Mouse (Mus musculus) forebrain, embryonic 15.5 days (tissue): ENCODE data around the gene Nr4a1. TPM values are rescaled to one million over a fixed set of nuclear protein-coding genes. Genes with fewer than 3 reads are reported as not detected.

ENCODE experiments used
- ATAC-seq: fragments of 200-750 bp; cut with Nextera tagmentation; replicated peaks from 2 replicates; pipeline ENCODE4 v1.8.0; 2017; ENCODE audit warnings: mild to moderate bottlenecking, moderate TSS enrichment, moderate library complexity
- H3K27ac ChIP-seq: fragments of 300-500 bp; sonication (generic); replicated peaks from 2 replicates; pipeline ENCODE4 v1.5.1; 2015; ENCODE audit warnings: mild to moderate bottlenecking, inconsistent platforms
- H3K27me3 ChIP-seq: fragments of 300-500 bp; sonication (generic); 2 replicates; pipeline ENCODE4 v1.6.1; 2015; ENCODE audit warnings: inconsistent platforms
- H3K36me3 ChIP-seq: fragments of 300-500 bp; sonication (generic); 2 replicates; pipeline ENCODE4 v1.6.1; 2015; ENCODE audit warnings: mild to moderate bottlenecking, inconsistent platforms
- H3K4me1 ChIP-seq: fragments of 300-500 bp; sonication (generic); 2 replicates; pipeline ENCODE4 v1.6.1; 2015; ENCODE audit warnings: inconsistent platforms
- H3K4me2 ChIP-seq: fragments of 300-500 bp; sonication (generic); replicated peaks from 2 replicates; pipeline ENCODE4 v1.6.1; 2015; ENCODE audit warnings: mild to moderate bottlenecking, inconsistent platforms
- H3K4me3 ChIP-seq: fragments of 300-500 bp; sonication (generic); 2 replicates; pipeline ENCODE4 v1.5.1; 2015; ENCODE audit warnings: mild to moderate bottlenecking, inconsistent platforms
- H3K9ac ChIP-seq: fragments of 300-500 bp; sonication (generic); replicated peaks from 2 replicates; pipeline ENCODE4 v1.6.1; 2015; ENCODE audit warnings: mild to moderate bottlenecking, inconsistent platforms
- H3K9me3 ChIP-seq: fragments of 300-500 bp; sonication (generic); 2 replicates; pipeline ENCODE4 v1.6.1; 2016; ENCODE audit warnings: inconsistent platforms
- WGBS: fragments of 180-500 bp; shearing (Covaris S2); methylation state at CpG from one replicate; pipeline ENCODE4 v1.1.7; 2015; ENCODE audit warnings: mixed read lengths; 5-methylcytosine and 5-hydroxymethylcytosine counted together
- polyA plus RNA-seq: library from polyadenylated mRNA; unstranded; fragments of >200 nt; fragmentation: Nextera tagmentation; extraction: Ambion mirVana; gene quantifications from 2 replicates; pipeline ENCODE4 v1.2.1, GENCODE M21; 2015

Gene Nr4a1
- polyA plus RNA-seq, 1 experiment from 2014 or later: 3.7 TPM

DNA sequence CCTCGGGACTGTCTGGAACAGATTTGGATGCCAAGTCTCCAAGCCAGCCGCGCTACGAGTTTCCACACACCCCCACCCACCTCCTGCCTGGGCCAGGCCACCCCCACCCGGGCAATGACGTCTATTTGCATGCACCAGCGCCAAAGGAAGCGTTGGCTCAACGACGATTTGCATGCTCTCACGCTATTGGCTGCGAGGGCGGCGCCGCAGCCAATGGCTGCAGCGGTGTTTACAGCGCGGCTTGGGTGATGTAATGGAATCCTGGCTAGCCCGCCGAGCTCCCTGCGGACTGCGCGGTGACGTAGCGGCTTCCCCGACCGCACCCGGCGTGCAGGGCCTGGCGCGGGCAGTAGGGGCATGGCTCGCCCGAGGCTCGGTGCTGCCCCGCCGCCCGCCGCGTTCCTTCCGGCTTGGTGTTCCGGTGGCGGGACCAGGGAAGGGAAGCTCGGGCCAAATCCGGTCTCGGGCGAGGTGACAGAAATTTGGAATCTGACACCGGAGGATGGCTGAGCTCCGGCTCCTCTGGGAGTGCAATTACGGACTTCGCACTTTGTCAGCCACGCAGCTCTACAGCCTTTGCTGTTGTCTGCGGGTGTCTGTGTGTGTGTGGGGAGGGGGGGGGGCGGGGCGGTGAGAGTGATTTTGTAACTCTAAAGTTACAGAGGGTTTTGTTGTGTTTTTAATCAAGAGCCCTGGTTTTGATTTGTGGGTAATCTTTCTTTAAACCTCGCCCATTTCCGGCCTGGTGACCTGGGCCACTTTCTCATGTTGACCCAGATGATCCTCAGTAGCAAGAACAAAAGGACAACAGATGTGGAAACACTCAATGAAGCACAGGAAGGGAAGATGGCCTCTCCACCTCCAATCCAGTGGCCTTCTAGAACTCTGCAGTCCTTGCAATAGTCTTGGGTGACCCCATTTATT lies 7.6 kb upstream of the Nr4a1 start:
- H3K4me3 ChIP-seq: peak overlapping the region; percentile 52
- H3K36me3 ChIP-seq: no peaks in the 10 kb centered on the region
- no peaks in the 10 kb centered on the region for H3K27me3 ChIP-seq
- peak overlapping the region; percentile 59 for H3K9ac ChIP-seq
- peaks cover 10% of the 10 kb centered on the region for H3K4me1 ChIP-seq
- peak overlapping the region; percentile 66 for H3K4me2 ChIP-seq
- WGBS: 3% methylated on average over 55 of the region's 56 CpGs
- peak; percentile 99 for ATAC-seq
- peak overlapping the region; percentile 83 for H3K27ac ChIP-seq
- H3K9me3 ChIP-seq: no peaks in the 10 kb centered on the region

DNA sequence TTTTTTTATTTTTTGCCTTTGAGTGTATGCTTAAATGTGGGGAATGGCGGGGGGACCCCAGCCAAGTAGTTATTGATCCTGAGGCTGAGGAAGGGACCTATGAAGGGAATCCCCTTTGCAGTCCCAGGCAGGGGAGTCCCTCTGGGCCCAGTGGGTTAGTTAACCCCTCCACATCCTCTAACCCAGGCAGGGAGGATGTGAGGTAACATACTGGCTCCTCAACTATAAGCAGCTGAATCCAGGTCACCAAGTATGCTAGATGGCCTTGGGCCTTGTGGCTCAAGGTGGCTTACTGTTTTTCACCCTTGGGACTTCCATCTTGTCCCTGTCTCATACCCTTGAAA lies 6.9 kb upstream of the Nr4a1 start:
- 88% methylated on average over 1 of the region's 1 CpGs for WGBS
- no peak for ATAC-seq
- Histone ChIP-seq H3K27me3 (no peaks in the 10 kb centered on the region), H3K4me3 (peak overlapping the region; percentile 52; the same call in 1 of the 2 replicates), H3K9me3 (no peaks in the 10 kb centered on the region), H3K4me2 (peak overlapping the region; percentile 66), H3K27ac (0 out of 2 replicates have a peak overlapping the region, but pooled peaks have one; percentile 83), H3K4me1 (peaks cover 10% of the 10 kb centered on the region), H3K9ac (no peak overlapping the region), H3K36me3 (no peaks in the 10 kb centered on the region)

DNA sequence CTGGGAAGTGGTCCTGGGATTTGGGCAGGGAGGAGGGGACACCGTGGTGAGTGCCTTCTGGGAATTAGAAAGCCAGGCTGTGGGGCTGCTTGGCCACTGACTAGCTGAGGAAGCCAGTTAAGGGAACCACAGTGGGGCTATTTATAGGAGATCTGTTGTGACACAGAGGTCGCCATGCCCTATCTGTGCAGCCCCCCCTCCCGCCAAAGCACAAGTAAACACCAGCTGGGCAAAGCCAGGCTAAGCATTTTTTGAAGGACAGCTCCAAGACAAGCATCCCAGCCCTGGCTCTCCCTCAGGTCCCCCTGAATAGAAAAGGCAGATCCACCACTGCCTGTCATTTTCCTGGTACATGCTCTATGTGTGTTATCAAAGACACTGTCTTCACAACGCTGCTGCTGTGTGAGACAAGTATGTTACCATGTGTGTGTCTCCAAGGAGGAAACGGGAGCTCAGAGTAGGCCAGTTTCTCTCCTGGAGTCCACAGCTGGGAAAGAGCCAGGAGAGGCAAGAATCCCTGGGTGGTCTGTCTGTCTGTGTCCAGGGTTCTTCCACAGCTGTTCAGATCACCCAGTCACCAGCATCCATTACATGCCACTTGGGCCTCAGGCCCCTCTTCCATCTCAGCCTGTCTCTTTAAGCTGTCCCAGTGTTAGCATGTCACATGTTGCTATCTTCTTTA lies 5.9 kb upstream of the Nr4a1 start:
- H3K27me3 ChIP-seq: no peaks in the 10 kb centered on the region
- H3K4me1 ChIP-seq: peaks cover 10% of the 10 kb centered on the region
- 71% methylated on average over 5 of the region's 5 CpGs for WGBS
- no peaks in the 10 kb centered on the region for H3K9me3 ChIP-seq
- no peak overlapping the region for H3K4me3 ChIP-seq
- ATAC-seq: no peak
- H3K36me3 ChIP-seq: no peaks in the 10 kb centered on the region
- H3K9ac ChIP-seq: no peak overlapping the region
- no peak overlapping the region for H3K27ac ChIP-seq
- no peak overlapping the region for H3K4me2 ChIP-seq

DNA sequence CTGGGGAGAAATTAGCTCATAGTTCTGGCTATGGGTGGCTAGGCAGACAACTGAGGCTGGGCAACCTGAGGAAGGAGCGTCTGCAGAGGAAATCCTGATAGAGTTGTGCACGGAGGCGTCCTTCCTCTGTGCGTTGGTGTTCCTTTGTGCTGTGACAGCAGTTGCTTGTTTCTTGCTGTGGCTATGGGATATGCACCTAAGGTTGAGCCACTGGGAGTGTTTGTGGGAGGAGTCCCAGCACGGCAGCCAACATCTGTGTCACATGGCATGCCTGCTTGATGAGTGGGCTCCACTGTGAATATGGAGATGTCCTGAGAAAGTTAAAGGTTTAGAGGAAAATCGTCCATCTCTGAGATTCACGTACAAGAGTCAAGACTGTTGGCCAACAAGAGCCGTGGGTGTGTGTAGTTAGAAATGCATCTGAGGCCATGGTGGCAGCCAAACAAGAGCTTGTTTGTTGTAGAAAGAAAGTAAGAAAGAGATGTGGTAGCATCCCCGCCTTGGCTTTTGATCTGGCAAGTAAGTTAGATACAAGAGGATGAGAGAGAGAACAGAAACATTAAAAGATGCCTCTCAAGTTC lies 3.8 kb upstream of the Nr4a1 start:
- no peaks in the 10 kb centered on the region for H3K36me3 ChIP-seq
- no peaks in the 10 kb centered on the region for H3K9me3 ChIP-seq
- 89% methylated on average over 9 of the region's 9 CpGs for WGBS
- H3K4me2 ChIP-seq: no peak overlapping the region
- no peak overlapping the region for H3K9ac ChIP-seq
- no peak for ATAC-seq
- no peak overlapping the region for H3K4me3 ChIP-seq
- H3K4me1 ChIP-seq: peaks cover 21% of the 10 kb centered on the region
- no peaks in the 10 kb centered on the region for H3K27me3 ChIP-seq
- no peak overlapping the region for H3K27ac ChIP-seq

DNA sequence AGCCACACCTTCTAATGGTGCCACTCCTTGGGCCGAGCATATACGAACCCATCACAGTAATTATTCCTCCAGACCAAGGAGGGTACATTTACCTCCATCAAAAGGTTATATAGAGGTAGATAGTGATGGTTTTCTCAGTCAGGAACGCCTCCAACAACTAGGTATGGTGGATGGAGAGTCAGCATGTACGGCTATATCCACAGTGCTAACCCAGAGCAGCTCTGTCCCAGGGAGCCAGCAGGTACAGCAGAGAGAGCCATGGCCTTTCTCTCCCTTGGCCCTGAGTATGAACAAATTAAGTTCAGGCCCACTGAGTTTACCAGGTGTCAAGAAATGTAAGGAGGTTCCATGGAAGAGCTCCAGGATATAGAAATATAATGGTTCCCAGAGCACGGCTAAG lies 2.1 kb upstream of the Nr4a1 start:
- H3K4me3 ChIP-seq: no peak overlapping the region
- H3K4me2 ChIP-seq: no peak overlapping the region
- peaks cover 16% of the 10 kb centered on the region for H3K4me1 ChIP-seq
- WGBS: 91% methylated on average over 5 of the region's 5 CpGs
- H3K9me3 ChIP-seq: no peaks in the 10 kb centered on the region
- ATAC-seq: no peak
- H3K36me3 ChIP-seq: no peaks in the 10 kb centered on the region
- no peak overlapping the region for H3K9ac ChIP-seq
- no peaks in the 10 kb centered on the region for H3K27me3 ChIP-seq
- H3K27ac ChIP-seq: no peak overlapping the region

DNA sequence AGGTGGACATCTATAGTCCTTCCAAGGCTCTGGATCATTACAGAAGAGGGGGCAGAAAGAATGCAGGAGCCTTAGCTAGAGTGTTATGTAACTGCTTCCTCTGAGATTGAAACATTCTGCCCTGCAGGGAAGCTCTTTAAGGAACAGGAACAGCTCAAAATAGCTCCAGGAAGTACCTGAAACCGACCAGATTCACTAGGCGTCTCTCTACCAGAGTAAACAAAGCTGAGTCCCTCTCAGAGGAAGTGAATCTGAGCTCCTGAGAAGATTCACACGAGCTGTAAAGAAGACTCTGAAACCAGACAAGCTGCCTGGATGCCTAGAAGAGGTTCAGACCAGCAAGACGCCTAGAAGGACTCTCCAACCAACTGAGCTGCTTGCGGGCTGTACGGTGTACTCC lies 1.5 kb upstream of the Nr4a1 start:
- ATAC-seq: no peak
- Histone ChIP-seq H3K4me1 (peaks cover 12% of the 10 kb centered on the region), H3K36me3 (no peaks in the 10 kb centered on the region), H3K4me3 (no peak overlapping the region), H3K9ac (no peak overlapping the region), H3K4me2 (no peak overlapping the region), H3K27me3 (no peaks in the 10 kb centered on the region), H3K9me3 (no peaks in the 10 kb centered on the region), H3K27ac (no peak overlapping the region)
- WGBS: 91% methylated on average over 6 of the region's 6 CpGs

DNA sequence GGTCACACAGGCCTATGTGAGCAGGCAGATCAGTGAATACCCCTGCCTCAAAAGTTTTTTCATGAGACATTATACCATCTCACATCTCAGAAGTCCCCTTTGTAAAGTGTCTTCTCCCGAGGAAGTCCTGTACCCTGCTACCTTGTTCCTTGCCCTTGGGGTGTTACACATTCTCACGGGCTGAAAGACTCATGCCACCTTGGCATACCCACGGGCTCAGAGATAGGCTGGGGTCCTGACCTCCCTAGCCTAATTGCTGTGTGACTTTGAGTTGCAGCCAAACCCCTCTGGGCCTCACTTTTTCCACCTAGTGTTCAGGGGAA lies 545 bp upstream of the Nr4a1 start:
- ATAC-seq: peak; percentile 6; the same call in 1 of the 2 replicates
- Histone ChIP-seq H3K4me3 (peak overlapping the region; percentile 74), H3K9ac (peak overlapping the region; percentile 85; the same call in 1 of the 2 replicates), H3K4me1 (peaks cover 12% of the 10 kb centered on the region), H3K4me2 (peak overlapping the region; percentile 97), H3K36me3 (no peaks in the 10 kb centered on the region), H3K27ac (no peak overlapping the region), H3K27me3 (no peaks in the 10 kb centered on the region), H3K9me3 (no peaks in the 10 kb centered on the region)
- WGBS: 27% methylated on average over 3 of the region's 3 CpGs

DNA sequence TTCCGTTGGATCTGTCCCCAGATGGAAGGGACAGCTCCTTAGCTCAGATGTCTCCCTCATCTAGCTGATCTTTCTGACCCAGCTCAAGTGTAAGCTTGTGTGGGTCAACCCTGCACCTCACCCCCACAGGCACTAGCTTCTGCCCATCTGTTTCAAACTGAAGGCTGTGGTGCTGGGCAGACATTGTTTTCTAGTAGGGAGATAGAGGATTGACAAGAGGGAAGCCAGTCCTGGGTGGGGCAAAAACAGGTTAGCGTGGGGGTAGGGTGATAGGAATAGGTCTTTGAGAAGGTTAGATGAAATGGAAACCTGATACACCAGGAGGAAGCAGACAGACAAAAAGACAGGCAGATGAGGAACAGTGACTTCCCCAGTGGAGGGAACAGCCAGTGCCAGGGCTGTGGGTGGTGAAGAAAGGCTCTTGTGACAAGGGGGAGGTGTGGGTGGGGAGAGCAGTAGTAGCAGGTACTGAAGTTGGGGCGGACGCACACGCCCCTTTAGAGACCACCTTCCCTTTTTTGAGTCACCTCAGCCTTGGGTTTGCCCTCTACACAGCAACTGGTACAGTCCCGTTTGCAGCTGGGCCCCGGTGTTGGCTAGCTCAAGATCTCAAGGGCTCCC lies 1.9 kb downstream of the Nr4a1 start:
- no peaks in the 10 kb centered on the region for H3K27me3 ChIP-seq
- WGBS: 89% methylated on average over 7 of the region's 7 CpGs
- no peaks in the 10 kb centered on the region for H3K9me3 ChIP-seq
- no peak overlapping the region for H3K4me2 ChIP-seq
- H3K36me3 ChIP-seq: no peaks in the 10 kb centered on the region
- no peak overlapping the region for H3K27ac ChIP-seq
- H3K9ac ChIP-seq: no peak overlapping the region
- no peak for ATAC-seq
- H3K4me1 ChIP-seq: peaks cover 12% of the 10 kb centered on the region
- H3K4me3 ChIP-seq: no peak overlapping the region

DNA sequence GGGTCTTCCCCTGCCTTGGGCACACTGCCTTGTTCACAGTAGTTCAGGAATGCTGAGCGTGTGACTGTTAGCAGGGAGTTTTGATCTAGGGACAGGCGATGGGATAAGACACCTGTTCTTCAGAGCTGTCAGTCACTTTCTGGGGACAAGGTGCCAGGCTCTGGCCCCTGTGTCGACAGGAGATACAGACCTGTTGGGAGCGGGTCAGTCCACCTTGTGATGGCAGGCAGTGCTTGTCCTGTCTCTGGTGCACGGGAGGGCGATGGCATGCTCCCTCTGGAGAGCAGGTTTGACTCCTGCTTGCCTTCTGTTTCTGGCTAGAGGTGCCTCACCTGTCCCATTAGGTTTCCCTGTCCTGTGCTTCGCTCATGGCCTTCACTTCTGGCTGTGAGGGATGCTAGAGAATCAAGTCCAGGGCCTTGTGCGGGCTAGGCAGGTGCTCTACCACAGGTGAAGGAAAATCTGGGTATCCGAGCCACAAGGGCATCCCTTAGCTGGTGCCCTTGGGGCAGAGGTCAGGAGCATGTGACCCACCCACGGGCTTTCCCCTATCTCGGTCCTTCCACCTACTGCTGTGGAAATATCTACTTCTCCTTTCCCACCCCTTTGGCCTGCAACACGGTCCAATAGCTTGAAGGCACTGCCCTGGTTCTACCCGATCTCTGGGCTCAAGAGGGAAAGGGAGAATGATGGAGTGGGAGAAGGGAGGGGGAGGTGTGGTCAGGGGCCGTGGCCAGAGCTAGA lies 2.6 kb downstream of the Nr4a1 start:
- Histone ChIP-seq H3K27ac (no peak overlapping the region), H3K9me3 (no peaks in the 10 kb centered on the region), H3K4me1 (peaks cover 12% of the 10 kb centered on the region), H3K4me3 (no peak overlapping the region), H3K9ac (no peak overlapping the region), H3K36me3 (no peaks in the 10 kb centered on the region), H3K27me3 (no peaks in the 10 kb centered on the region), H3K4me2 (no peak overlapping the region)
- whole genome bisulfite sequencing: 84% methylated on average over 14 of the region's 14 CpGs
- no peak for ATAC-seq

DNA sequence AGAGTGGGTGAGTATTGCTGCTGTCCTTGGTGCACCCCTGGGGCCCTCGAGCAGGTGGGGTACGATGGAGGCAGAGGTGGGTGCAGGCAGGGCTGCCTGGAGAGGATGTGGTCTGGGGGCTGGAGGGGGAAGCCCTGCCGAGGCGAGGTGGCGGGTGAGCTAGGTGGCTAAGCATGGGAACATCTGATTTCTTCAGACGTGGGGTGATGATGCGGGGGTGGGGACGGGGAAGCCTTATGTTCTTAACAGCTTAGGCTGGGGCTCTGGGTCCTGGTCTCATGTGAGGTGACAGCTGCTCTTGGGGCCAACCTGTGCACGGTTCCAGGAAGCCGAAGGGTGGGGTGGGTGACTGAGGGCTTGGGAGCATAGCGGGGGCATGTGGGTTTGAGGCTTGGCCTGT lies 4.4 kb downstream of the Nr4a1 start:
- no peak for ATAC-seq
- Histone ChIP-seq H3K4me3 (no peak overlapping the region), H3K4me2 (no peak overlapping the region), H3K4me1 (peaks cover 12% of the 10 kb centered on the region), H3K27ac (no peak overlapping the region), H3K9ac (no peak overlapping the region), H3K27me3 (no peaks in the 10 kb centered on the region), H3K9me3 (no peaks in the 10 kb centered on the region), H3K36me3 (no peaks in the 10 kb centered on the region)
- 89% methylated on average over 11 of the region's 11 CpGs for WGBS

DNA sequence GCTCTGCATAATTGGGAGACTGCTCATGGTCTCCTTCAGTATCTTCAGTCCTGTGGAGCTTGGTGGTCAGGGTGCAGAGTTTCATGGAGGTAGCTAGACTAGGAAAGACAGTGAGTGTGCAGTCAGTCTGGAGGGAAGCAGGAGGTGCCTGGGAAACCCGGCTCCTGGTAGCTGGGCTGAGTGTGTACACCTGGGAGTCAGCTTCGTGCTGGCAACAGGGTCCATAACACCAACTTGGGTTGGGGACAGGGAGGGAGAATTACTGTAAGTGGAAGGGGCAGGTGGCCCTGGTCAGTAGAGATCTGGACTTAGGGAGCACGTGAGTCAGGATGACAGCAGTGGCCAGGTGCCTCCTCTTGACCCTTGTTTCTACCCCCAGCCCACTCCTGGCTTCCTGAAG lies 5.9 kb downstream of the Nr4a1 start:
- Histone ChIP-seq H3K27me3 (no peaks in the 10 kb centered on the region), H3K9ac (no peak overlapping the region), H3K4me1 (peaks cover under 1% of the 10 kb centered on the region; the same call in 1 of the 2 replicates), H3K9me3 (no peaks in the 10 kb centered on the region), H3K27ac (no peak overlapping the region), H3K36me3 (no peaks in the 10 kb centered on the region), H3K4me3 (no peak overlapping the region), H3K4me2 (no peak overlapping the region)
- ATAC-seq: no peak
- WGBS: 78% methylated on average over 3 of the region's 3 CpGs
